Mouse (Mus musculus) megakaryocyte, embryonic 14.5 days (primary cell): ENCODE results near the gene Trmo.

Experiments
- FLI1 ChIP-seq: IDR thresholded peaks from 2 replicates; pipeline ENCODE4 v1.6.1; 2012; ENCODE audit warnings: low read length, inconsistent platforms, mixed read lengths
- GATA1 ChIP-seq: IDR thresholded peaks from 3 replicates; pipeline ENCODE4 v1.6.1; 2012; ENCODE audit warnings: mixed read lengths, low read length, inconsistent platforms, borderline replicate concordance

- TF ChIP-seq GATA1 (no peak), FLI1 (no peak)
Measured at GRCm38 (mm10) chr4:46417491-46417890, 28.3 kb upstream of the Trmo start.
